Mouse (Mus musculus) embryonic facial prominence, embryonic 13.5 days (tissue): ENCODE measurements around the gene Osbpl6. TPM values are rescaled to one million over a fixed set of nuclear protein-coding genes. Genes with fewer than 3 reads are reported as not detected.
A peak's percentile ranks its signal among the peaks of the same experiment; 100 is the strongest.

Experiments
- ATAC-seq: fragments of 200-750 bp; cut with Nextera tagmentation; 2 replicates; pipeline ENCODE4 v1.8.0; 2017; ENCODE audit warnings: low read depth; ENCODE audit not compliant: insufficient number of reproducible peaks, insufficient read depth, low FRiP score, low TSS enrichment
- H3K27ac ChIP-seq: fragments of 300-500 bp; sonication (generic); 2 replicates; pipeline ENCODE4 v1.5.1; 2015; ENCODE audit warnings: moderate library complexity, mild to moderate bottlenecking, inconsistent platforms
- H3K27me3 ChIP-seq: fragments of 300-500 bp; sonication (generic); 2 replicates; pipeline ENCODE4 v1.6.1; 2015; ENCODE audit warnings: mild to moderate bottlenecking, inconsistent platforms
- H3K36me3 ChIP-seq: fragments of 300-500 bp; sonication (generic); 2 replicates; pipeline ENCODE4 v1.6.1; 2015; ENCODE audit warnings: mild to moderate bottlenecking, inconsistent platforms
- H3K4me1 ChIP-seq: fragments of 300-500 bp; sonication (generic); 2 replicates; pipeline ENCODE4 v1.6.1; 2015; ENCODE audit warnings: inconsistent platforms
- H3K4me2 ChIP-seq: fragments of 300-500 bp; sonication (generic); 2 replicates; pipeline ENCODE4 v1.6.1; 2015; ENCODE audit warnings: moderate library complexity, mild to moderate bottlenecking, inconsistent platforms
- H3K4me3 ChIP-seq: fragments of 300-500 bp; sonication (generic); 2 replicates; pipeline ENCODE4 v1.5.1; 2015; ENCODE audit warnings: mild to moderate bottlenecking, inconsistent platforms
- H3K9ac ChIP-seq: fragments of 300-500 bp; sonication (generic); 2 replicates; pipeline ENCODE4 v1.6.1; 2015; ENCODE audit warnings: mild to moderate bottlenecking, inconsistent platforms
- H3K9me3 ChIP-seq: fragments of 300-500 bp; sonication (generic); 2 replicates; pipeline ENCODE4 v1.6.1; 2016; ENCODE audit warnings: inconsistent platforms
- WGBS: fragments of 180-500 bp; shearing (Covaris S2); methylation state at CpG from one replicate; pipeline ENCODE4 v1.1.7; 2015; ENCODE audit warnings: mixed read lengths; 5-methylcytosine and 5-hydroxymethylcytosine counted together
- polyA plus RNA-seq: library from polyadenylated mRNA; unstranded; fragments of >200 nt; fragmentation: Nextera tagmentation; extraction: Ambion mirVana; gene quantifications from 2 replicates; pipeline ENCODE4 v1.2.1, GENCODE M21; 2015

Osbpl6 gene
- polyA plus RNA-seq, 1 experiment from 2014 or later: 16.5 TPM

GRCm38 (mm10) chr2:76378646-76379045 is 27.7 kb upstream of the Osbpl6 start:
- Histone ChIP-seq H3K4me3 (no peak overlapping the region), H3K27me3 (no peaks in the 10 kb centered on the region), H3K4me2 (no peak overlapping the region), H3K27ac (no peak overlapping the region), H3K9ac (no peak overlapping the region), H3K36me3 (peaks cover 67% of the 10 kb centered on the region), H3K4me1 (no peaks in the 10 kb centered on the region), H3K9me3 (no peaks in the 10 kb centered on the region)
- 97% methylated on average over 19 of the region's 19 CpGs for WGBS
- no peak for ATAC-seq

- ATAC-seq: no peak
- peaks cover 26% of the 10 kb centered on the region for H3K36me3 ChIP-seq
- no peak overlapping the region for H3K4me2 ChIP-seq
- no peaks in the 10 kb centered on the region for H3K9me3 ChIP-seq
- H3K27me3 ChIP-seq: no peaks in the 10 kb centered on the region
- H3K4me1 ChIP-seq: no peaks in the 10 kb centered on the region
- no peak overlapping the region for H3K9ac ChIP-seq
- no peak overlapping the region for H3K4me3 ChIP-seq
- H3K27ac ChIP-seq: no peak overlapping the region
Measured at GRCm38 (mm10) chr2:76386531-76386930, 19.8 kb upstream of the Osbpl6 start.

- Histone ChIP-seq H3K36me3 (no peaks in the 10 kb centered on the region), H3K27ac (no peak overlapping the region), H3K4me2 (no peak overlapping the region), H3K9me3 (no peaks in the 10 kb centered on the region), H3K27me3 (peaks cover 23% of the 10 kb centered on the region), H3K9ac (no peak overlapping the region), H3K4me1 (peaks cover under 1% of the 10 kb centered on the region; the same call in 1 of the 2 replicates), H3K4me3 (no peak overlapping the region)
- no peak for ATAC-seq
Measured at GRCm38 (mm10) chr2:76400178-76400577, 6.1 kb upstream of the Osbpl6 start.

GRCm38 (mm10) chr2:76405596-76406150 is 635 bp upstream of the Osbpl6 start:
- Histone ChIP-seq H3K4me3 (peak overlapping the region; percentile 82), H3K4me2 (peak overlapping the region; percentile 94), H3K27me3 (peaks cover 31% of the 10 kb centered on the region), H3K9me3 (no peaks in the 10 kb centered on the region), H3K36me3 (no peaks in the 10 kb centered on the region), H3K9ac (peak overlapping the region; percentile 83), H3K4me1 (peaks cover 9% of the 10 kb centered on the region; the same call in 1 of the 2 replicates), H3K27ac (peak overlapping the region; percentile 71)
- WGBS: 2% methylated on average over 15 of the region's 15 CpGs
- no peak for ATAC-seq

- Histone ChIP-seq H3K27me3 (peaks cover 31% of the 10 kb centered on the region), H3K9ac (peak overlapping the region; percentile 83), H3K4me2 (peak overlapping the region; percentile 94), H3K4me3 (peak overlapping the region; percentile 82), H3K4me1 (peaks cover 9% of the 10 kb centered on the region; the same call in 1 of the 2 replicates), H3K36me3 (no peaks in the 10 kb centered on the region), H3K27ac (peak overlapping the region; percentile 71; the same call in 1 of the 2 replicates), H3K9me3 (no peaks in the 10 kb centered on the region)
- under 1% methylated on average over 49 of the region's 49 CpGs for WGBS
- ATAC-seq: peak; percentile 52
Measured at GRCm38 (mm10) chr2:76406937-76407441, 681 bp downstream of the Osbpl6 start.

GRCm38 (mm10) chr2:76409526-76409925 is 3.2 kb downstream of the Osbpl6 start:
- H3K36me3 ChIP-seq: no peaks in the 10 kb centered on the region
- peaks cover 11% of the 10 kb centered on the region for H3K27me3 ChIP-seq
- H3K4me3 ChIP-seq: no peak overlapping the region
- peaks cover 9% of the 10 kb centered on the region; the same call in 1 of the 2 replicates for H3K4me1 ChIP-seq
- H3K9me3 ChIP-seq: no peaks in the 10 kb centered on the region
- ATAC-seq: no peak
- no peak overlapping the region for H3K27ac ChIP-seq
- WGBS: 59% methylated on average over 1 of the region's 1 CpGs
- H3K9ac ChIP-seq: no peak overlapping the region
- no peak overlapping the region for H3K4me2 ChIP-seq

GRCm38 (mm10) chr2:76409986-76410385 is 3.7 kb downstream of the Osbpl6 start:
- Histone ChIP-seq H3K27me3 (peaks cover 8% of the 10 kb centered on the region), H3K4me2 (no peak overlapping the region), H3K36me3 (no peaks in the 10 kb centered on the region), H3K4me1 (peaks cover 9% of the 10 kb centered on the region; the same call in 1 of the 2 replicates), H3K9ac (no peak overlapping the region), H3K27ac (no peak overlapping the region), H3K4me3 (no peak overlapping the region), H3K9me3 (no peaks in the 10 kb centered on the region)
- no peak for ATAC-seq
- WGBS: 91% methylated on average over 2 of the region's 2 CpGs

GRCm38 (mm10) chr2:76412924-76413323 is 6.6 kb downstream of the Osbpl6 start:
- Histone ChIP-seq H3K36me3 (no peaks in the 10 kb centered on the region), H3K27ac (no peak overlapping the region), H3K4me3 (no peak overlapping the region), H3K9ac (no peak overlapping the region), H3K4me2 (no peak overlapping the region), H3K9me3 (no peaks in the 10 kb centered on the region), H3K27me3 (no peaks in the 10 kb centered on the region), H3K4me1 (no peaks in the 10 kb centered on the region)
- no peak for ATAC-seq
- WGBS: 55% methylated on average over 2 of the region's 2 CpGs

GRCm38 (mm10) chr2:76417446-76418141 is 11.3 kb downstream of the Osbpl6 start:
- Histone ChIP-seq H3K4me3 (no peak overlapping the region), H3K27ac (no peak overlapping the region), H3K9ac (no peak overlapping the region), H3K4me2 (no peak overlapping the region), H3K9me3 (no peaks in the 10 kb centered on the region), H3K27me3 (no peaks in the 10 kb centered on the region), H3K36me3 (no peaks in the 10 kb centered on the region), H3K4me1 (no peaks in the 10 kb centered on the region)
- no peak for ATAC-seq
- WGBS: 95% methylated on average over 14 of the region's 14 CpGs

- ATAC-seq: no peak
- Histone ChIP-seq H3K27me3 (no peaks in the 10 kb centered on the region), H3K4me2 (no peak overlapping the region), H3K9ac (no peak overlapping the region), H3K27ac (no peak overlapping the region), H3K4me1 (no peaks in the 10 kb centered on the region), H3K36me3 (no peaks in the 10 kb centered on the region), H3K4me3 (no peak overlapping the region), H3K9me3 (no peaks in the 10 kb centered on the region)
- WGBS: 88% methylated on average over 3 of the region's 3 CpGs
Measured at GRCm38 (mm10) chr2:76418142-76418518, 11.8 kb downstream of the Osbpl6 start.

- ATAC-seq: no peak
- 77% methylated on average over 6 of the region's 6 CpGs for WGBS
- Histone ChIP-seq H3K4me3 (no peak overlapping the region), H3K27me3 (no peaks in the 10 kb centered on the region), H3K9ac (no peak overlapping the region), H3K36me3 (no peaks in the 10 kb centered on the region), H3K27ac (no peak overlapping the region), H3K4me2 (no peak overlapping the region), H3K4me1 (no peaks in the 10 kb centered on the region), H3K9me3 (no peaks in the 10 kb centered on the region)
Measured at GRCm38 (mm10) chr2:76421411-76421924, 15.2 kb downstream of the Osbpl6 start.

GRCm38 (mm10) chr2:76426816-76427215 is 20.5 kb downstream of the Osbpl6 start:
- no peak for ATAC-seq
- H3K9ac ChIP-seq: no peak overlapping the region
- 60% methylated on average over 3 of the region's 3 CpGs for WGBS
- H3K4me3 ChIP-seq: no peak overlapping the region
- no peaks in the 10 kb centered on the region for H3K27me3 ChIP-seq
- no peak overlapping the region for H3K4me2 ChIP-seq
- H3K9me3 ChIP-seq: no peaks in the 10 kb centered on the region
- no peaks in the 10 kb centered on the region for H3K4me1 ChIP-seq
- H3K27ac ChIP-seq: no peak overlapping the region
- H3K36me3 ChIP-seq: no peaks in the 10 kb centered on the region
